Mouse (Mus musculus): ENCODE measurements at regions not wholly inside any gene's neighbourhood (a gene's known extent, or its start where the extent isn't known, plus 50 kb on each side); places are given as distances from the start of the nearest gene placed in this dataset.

GRCm38 (mm10) chr4:33599966-33600365, 289.9 kb downstream of the Rngtt start:
- no peaks in the 10 kb centered on the region for H3K36me3 ChIP-seq (ENCODE audit: control insufficient read depth, insufficient read depth)
- no peaks in the 10 kb centered on the region for H3K27me3 ChIP-seq (ENCODE audit: control insufficient read depth, insufficient read depth, insufficient read length)
- H3K79me3 ChIP-seq (ENCODE audit: low read depth): no peaks in the 10 kb centered on the region
- H3K4me3 ChIP-seq (ENCODE audit: insufficient read depth, poor library complexity, severe bottlenecking): no peak overlapping the region
- no peak overlapping the region for H3ac ChIP-seq (ENCODE audit: control insufficient read depth, insufficient read length, low read depth)
- no peaks in the 10 kb centered on the region for H3K79me2 ChIP-seq (ENCODE audit: control insufficient read depth, insufficient read depth)
- TF ChIP-seq USF1 (IDR thresholded peaks at IDR 0.05; ENCODE audit: low read depth) (no peak), MYOG (IDR thresholded peaks at IDR 0.05; ENCODE audit: control insufficient read depth, extremely low read depth, insufficient read length) (no peak), MAX (IDR thresholded peaks at IDR 0.05) (no peak), MYOD1 (IDR thresholded peaks at IDR 0.05; ENCODE audit: control insufficient read depth, insufficient read length, low read depth) (no peak)

DNA sequence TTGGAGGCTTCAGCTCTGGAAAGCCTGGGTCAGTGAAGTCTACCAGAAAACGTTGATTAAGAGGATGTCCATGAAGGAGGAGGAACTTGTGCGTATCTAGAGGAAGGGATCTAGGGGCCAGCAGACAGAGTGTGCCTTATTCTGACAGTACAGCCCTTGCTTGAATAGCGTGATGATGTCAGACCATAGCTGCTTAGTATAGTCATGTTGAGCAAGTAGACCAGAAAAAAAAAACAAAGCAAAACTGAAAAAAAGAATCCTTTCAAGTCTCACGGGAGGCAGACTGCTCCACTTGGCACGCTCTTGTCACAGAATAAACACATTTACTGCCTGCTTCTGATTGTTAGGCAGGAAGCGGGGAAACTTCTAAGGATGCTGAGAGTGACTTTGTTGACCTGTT, 290.7 kb downstream of the Rngtt start:
- Histone ChIP-seq H3K79me2 (ENCODE audit: control insufficient read depth, insufficient read depth) (no peaks in the 10 kb centered on the region), H3K4me3 (ENCODE audit: insufficient read depth, poor library complexity, severe bottlenecking) (no peak overlapping the region), H3K79me3 (ENCODE audit: low read depth) (no peaks in the 10 kb centered on the region), H3K27me3 (ENCODE audit: control insufficient read depth, insufficient read depth, insufficient read length) (no peaks in the 10 kb centered on the region), H3K36me3 (ENCODE audit: control insufficient read depth, insufficient read depth) (no peaks in the 10 kb centered on the region), H3ac (ENCODE audit: control insufficient read depth, insufficient read length, low read depth) (no peak overlapping the region)
- TF ChIP-seq CTCF (IDR thresholded peaks at IDR 0.05; ENCODE audit: control insufficient read depth, insufficient read depth, insufficient read length) (no peak), USF1 (IDR thresholded peaks at IDR 0.05; ENCODE audit: low read depth) (no peak), FOSL1 (IDR thresholded peaks at IDR 0.05; ENCODE audit: insufficient read depth, low read length, poor library complexity, severe bottlenecking) (no peak), MAX (IDR thresholded peaks at IDR 0.05) (no peak), MYOD1 (IDR thresholded peaks at IDR 0.05; ENCODE audit: control insufficient read depth, insufficient read length, low read depth) (no peak), MYOG (IDR thresholded peaks at IDR 0.05; ENCODE audit: control insufficient read depth, extremely low read depth, insufficient read length) (no peak), CEBPB (IDR thresholded peaks at IDR 0.05; ENCODE audit: low read depth) (no peak)

- Histone ChIP-seq H3K79me2 (ENCODE audit: control insufficient read depth, insufficient read depth) (no peaks in the 10 kb centered on the region), H3K36me3 (ENCODE audit: control insufficient read depth, insufficient read depth) (no peaks in the 10 kb centered on the region), H3K4me3 (ENCODE audit: insufficient read depth, poor library complexity, severe bottlenecking) (no peak overlapping the region), H3K27me3 (ENCODE audit: control insufficient read depth, insufficient read depth, insufficient read length) (no peaks in the 10 kb centered on the region), H3K79me3 (ENCODE audit: low read depth) (no peaks in the 10 kb centered on the region), H3ac (ENCODE audit: control insufficient read depth, insufficient read length, low read depth) (no peak overlapping the region)
- TF ChIP-seq FOSL1 (IDR thresholded peaks at IDR 0.05; ENCODE audit: insufficient read depth, low read length, poor library complexity, severe bottlenecking) (no peak), MAX (IDR thresholded peaks at IDR 0.05) (no peak), MYOD1 (IDR thresholded peaks at IDR 0.05; ENCODE audit: control insufficient read depth, insufficient read length, low read depth) (no peak), USF1 (IDR thresholded peaks at IDR 0.05; ENCODE audit: low read depth) (no peak), MYOG (IDR thresholded peaks at IDR 0.05; ENCODE audit: control insufficient read depth, extremely low read depth, insufficient read length) (no peak), CEBPB (IDR thresholded peaks at IDR 0.05; ENCODE audit: low read depth) (no peak), CTCF (IDR thresholded peaks at IDR 0.05; ENCODE audit: control insufficient read depth, insufficient read depth, insufficient read length) (no peak)
Measured at GRCm38 (mm10) chr4:33604636-33605035, 294.5 kb downstream of the Rngtt start.

GRCm38 (mm10) chr4:33639821-33640575, 284.4 kb upstream of the Cnr1 start:
- Histone ChIP-seq H3K27me3 (ENCODE audit: control insufficient read depth, insufficient read depth, insufficient read length) (no peaks in the 10 kb centered on the region), H3ac (ENCODE audit: control insufficient read depth, insufficient read length, low read depth) (no peak overlapping the region), H3K36me3 (ENCODE audit: control insufficient read depth, insufficient read depth) (no peaks in the 10 kb centered on the region), H3K4me3 (ENCODE audit: insufficient read depth, poor library complexity, severe bottlenecking) (no peak overlapping the region), H3K79me3 (ENCODE audit: low read depth) (no peaks in the 10 kb centered on the region), H3K79me2 (ENCODE audit: control insufficient read depth, insufficient read depth) (no peaks in the 10 kb centered on the region)
- TF ChIP-seq CEBPB (IDR thresholded peaks at IDR 0.05; ENCODE audit: low read depth) (no peak), MYOD1 (IDR thresholded peaks at IDR 0.05; ENCODE audit: control insufficient read depth, insufficient read length, low read depth) (no peak), CTCF (IDR thresholded peaks at IDR 0.05; ENCODE audit: control insufficient read depth, insufficient read depth, insufficient read length) (no peak)

DNA sequence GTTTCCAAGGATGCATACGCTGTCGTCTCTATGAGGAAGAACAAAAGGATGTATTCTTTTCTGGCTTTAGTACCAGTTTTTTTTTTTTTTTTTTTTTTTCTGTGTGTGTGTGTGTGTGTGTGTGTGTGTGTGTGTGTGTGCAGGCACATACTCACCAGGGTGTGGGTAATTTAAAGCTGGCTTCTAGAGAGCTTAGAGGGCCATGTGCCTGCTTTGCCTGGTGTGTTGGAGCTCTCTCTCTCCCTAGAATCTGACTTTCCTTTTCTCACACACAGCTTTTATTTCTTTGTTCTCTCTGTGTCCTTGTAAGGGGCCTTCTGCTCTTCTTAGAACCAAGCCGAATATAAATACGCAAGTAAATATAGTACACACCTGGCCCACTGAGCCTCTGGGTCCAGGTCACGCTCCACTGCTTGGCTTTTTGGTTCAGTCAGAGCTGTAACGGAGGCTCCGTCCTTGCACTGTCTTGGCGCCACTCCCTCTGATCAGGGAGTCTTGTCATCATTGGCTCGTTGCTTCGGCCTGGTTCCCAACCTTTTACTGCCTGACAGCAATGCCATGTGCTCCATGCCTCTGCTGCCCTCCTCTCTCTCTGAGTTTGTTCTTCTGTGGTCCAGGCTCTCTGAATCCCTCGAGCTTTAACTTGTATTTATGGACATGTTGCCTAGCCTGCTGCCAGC, 283.7 kb upstream of the Cnr1 start:
- Histone ChIP-seq H3K79me2 (ENCODE audit: control insufficient read depth, insufficient read depth) (no peaks in the 10 kb centered on the region), H3K36me3 (ENCODE audit: control insufficient read depth, insufficient read depth) (no peaks in the 10 kb centered on the region), H3K4me3 (ENCODE audit: insufficient read depth, poor library complexity, severe bottlenecking) (no peak overlapping the region), H3K27me3 (ENCODE audit: control insufficient read depth, insufficient read depth, insufficient read length) (no peaks in the 10 kb centered on the region), H3K79me3 (ENCODE audit: low read depth) (no peaks in the 10 kb centered on the region), H3ac (ENCODE audit: control insufficient read depth, insufficient read length, low read depth) (no peak overlapping the region)
- TF ChIP-seq CTCF (IDR thresholded peaks at IDR 0.05; ENCODE audit: control insufficient read depth, insufficient read depth, insufficient read length) (no peak), USF1 (IDR thresholded peaks at IDR 0.05; ENCODE audit: low read depth) (no peak), MAX (IDR thresholded peaks at IDR 0.05) (no peak), MYOG (IDR thresholded peaks at IDR 0.05; ENCODE audit: control insufficient read depth, extremely low read depth, insufficient read length) (no peak), MYOD1 (IDR thresholded peaks at IDR 0.05; ENCODE audit: control insufficient read depth, insufficient read length, low read depth) (no peak), FOSL1 (IDR thresholded peaks at IDR 0.05; ENCODE audit: insufficient read depth, low read length, poor library complexity, severe bottlenecking) (no peak), CEBPB (IDR thresholded peaks at IDR 0.05; ENCODE audit: low read depth) (no peak)
